Mouse (Mus musculus) hindbrain, embryonic 10.5 days (tissue): Measurements from ENCODE around the gene Gm5741. TPM values are rescaled to one million over a fixed set of nuclear protein-coding genes. Genes with fewer than 3 reads are reported as not detected.
A peak's percentile ranks its signal among the peaks of the same experiment; 100 is the strongest.

Experiments used
- DNase-seq: peaks from one replicate; pipeline ENCODE4 v3.0.0-alpha.2; 2017; ENCODE audit warnings: low spot score
- H3K27ac ChIP-seq: fragments of 300-500 bp; sonication (generic); 2 replicates; pipeline ENCODE4 v1.5.1; 2016; ENCODE audit warnings: mild to moderate bottlenecking, moderate library complexity
- H3K27me3 ChIP-seq: fragments of 300-500 bp; sonication (generic); 2 replicates; pipeline ENCODE4 v1.6.1; 2016; ENCODE audit warnings: mild to moderate bottlenecking; ENCODE audit not compliant: poor library complexity, insufficient read depth, severe bottlenecking
- H3K36me3 ChIP-seq: fragments of 300-500 bp; sonication (generic); 2 replicates; pipeline ENCODE4 v1.6.1; 2016; ENCODE audit warnings: mild to moderate bottlenecking, moderate library complexity
- H3K4me1 ChIP-seq: fragments of 300-500 bp; sonication (generic); replicated peaks from 2 replicates; pipeline ENCODE4 v1.6.1; 2016; ENCODE audit warnings: mild to moderate bottlenecking
- H3K4me3 ChIP-seq: fragments of 300-500 bp; sonication (generic); 2 replicates; pipeline ENCODE4 v1.5.1; 2016; ENCODE audit warnings: mild to moderate bottlenecking, moderate library complexity
- H3K9me3 ChIP-seq: fragments of 300-500 bp; sonication (generic); 2 replicates; pipeline ENCODE4 v1.6.1; 2016; ENCODE audit warnings: mild to moderate bottlenecking, moderate library complexity
- WGBS: fragments of 180-500 bp; shearing (Covaris S2); methylation state at CpG from one replicate; pipeline ENCODE4 v1.1.7; 2016; 5-methylcytosine and 5-hydroxymethylcytosine counted together
- polyA plus RNA-seq: library from polyadenylated mRNA; unstranded; fragments of >200 nt; fragmentation: Nextera tagmentation; extraction: Ambion mirVana; gene quantifications from 2 replicates; pipeline ENCODE4 v1.2.1, GENCODE M21; 2016

Gene Gm5741
- polyA plus RNA-seq, 1 experiment from 2014 or later: 1.0 TPM

GRCm38 (mm10) chr8:85071514-85072281 lies 3.9 kb upstream of the Gm5741 start, which contains the start of gene Dhps:
Dhps (plus strand) TSS chr8:85071757.
- WGBS: under 1% methylated on average over 68 of the region's 68 CpGs
- peaks cover 30% of the 10 kb centered on the region for H3K4me1 ChIP-seq

GRCm38 (mm10) chr8:85071041-85071440 lies 3.3 kb upstream of the Gm5741 start:
- Histone ChIP-seq H3K4me3 (peak overlapping the region; percentile 88), H3K27ac (peak overlapping the region; percentile 95), H3K36me3 (peaks cover 51% of the 10 kb centered on the region), H3K4me1 (peaks cover 30% of the 10 kb centered on the region), H3K27me3 (no peaks in the 10 kb centered on the region), H3K9me3 (no peaks in the 10 kb centered on the region)
- no peak for DNase-seq
- 88% methylated on average over 5 of the region's 5 CpGs for WGBS

More at GRCm38 (mm10) chr8:85071514-85072281, 3.9 kb upstream of the Gm5741 start, which contains the start of gene Dhps:
- Histone ChIP-seq H3K9me3 (no peaks in the 10 kb centered on the region), H3K4me3 (peak within 1 kb of the TSS; percentile 88), H3K36me3 (peaks cover 51% of the 10 kb centered on the region), H3K27me3 (no peaks in the 10 kb centered on the region), H3K27ac (peak within 1 kb of the TSS; percentile 95)
- peak; percentile 91 for DNase-seq

- Histone ChIP-seq H3K36me3 (peaks cover 53% of the 10 kb centered on the region), H3K4me1 (peaks cover 16% of the 10 kb centered on the region), H3K9me3 (no peaks in the 10 kb centered on the region), H3K4me3 (no peak overlapping the region), H3K27me3 (no peaks in the 10 kb centered on the region), H3K27ac (no peak overlapping the region)
- WGBS: 96% methylated on average over 2 of the region's 2 CpGs
- DNase-seq: no peak
Measured at GRCm38 (mm10) chr8:85067155-85067554, 627 bp downstream of the Gm5741 start.

GRCm38 (mm10) chr8:85065213-85065612 lies 2.6 kb downstream of the Gm5741 start:
- H3K27ac ChIP-seq: no peak overlapping the region
- WGBS: 57% methylated on average over 2 of the region's 2 CpGs
- H3K36me3 ChIP-seq: peaks cover 58% of the 10 kb centered on the region
- H3K27me3 ChIP-seq: no peaks in the 10 kb centered on the region
- no peak for DNase-seq
- no peaks in the 10 kb centered on the region for H3K9me3 ChIP-seq
- peaks cover 25% of the 10 kb centered on the region for H3K4me1 ChIP-seq
- H3K4me3 ChIP-seq: no peak overlapping the region

- Histone ChIP-seq H3K27me3 (no peaks in the 10 kb centered on the region), H3K4me3 (no peak overlapping the region), H3K27ac (no peak overlapping the region), H3K9me3 (no peaks in the 10 kb centered on the region), H3K4me1 (peaks cover 22% of the 10 kb centered on the region), H3K36me3 (peaks cover 55% of the 10 kb centered on the region)
- DNase-seq: no peak
- 95% methylated on average over 4 of the region's 4 CpGs for WGBS
Measured at GRCm38 (mm10) chr8:85062603-85063002, 5.2 kb downstream of the Gm5741 start.

- peaks cover 21% of the 10 kb centered on the region for H3K4me1 ChIP-seq
- H3K27me3 ChIP-seq: no peaks in the 10 kb centered on the region
- H3K9me3 ChIP-seq: no peaks in the 10 kb centered on the region
- H3K4me3 ChIP-seq: peak within 1 kb of the TSS; percentile 93
- H3K27ac ChIP-seq: peak within 1 kb of the TSS; percentile 80
- DNase-seq: peak; percentile 92
- H3K36me3 ChIP-seq: peaks cover 49% of the 10 kb centered on the region
- WGBS: under 1% methylated on average over 53 of the region's 53 CpGs
Measured at GRCm38 (mm10) chr8:85059879-85060616, 7.7 kb downstream of the Gm5741 start, which contains the start of gene Fbxw9. Fbxw9 (plus strand) TSS chr8:85060055.

- Histone ChIP-seq H3K27ac (no peak overlapping the region), H3K36me3 (peaks cover 55% of the 10 kb centered on the region)
Measured at GRCm38 (mm10) chr8:85057367-85057766, 10.4 kb downstream of the Gm5741 start.

GRCm38 (mm10) chr8:85043619-85044018 lies 24.2 kb downstream of the Gm5741 start:
- H3K27ac ChIP-seq: no peak overlapping the region
- peaks cover 5% of the 10 kb centered on the region for H3K4me1 ChIP-seq
- H3K36me3 ChIP-seq: peaks cover 92% of the 10 kb centered on the region
- 94% methylated on average over 6 of the region's 6 CpGs for WGBS
- H3K9me3 ChIP-seq: no peaks in the 10 kb centered on the region
- no peak for DNase-seq
- no peak overlapping the region for H3K4me3 ChIP-seq
- H3K27me3 ChIP-seq: no peaks in the 10 kb centered on the region

More at GRCm38 (mm10) chr8:85057367-85057766, 10.4 kb downstream of the Gm5741 start:
- Histone ChIP-seq H3K9me3 (no peaks in the 10 kb centered on the region), H3K4me1 (peaks cover 21% of the 10 kb centered on the region), H3K4me3 (no peak overlapping the region), H3K27me3 (no peaks in the 10 kb centered on the region)
- WGBS: 85% methylated on average over 7 of the region's 7 CpGs
- no peak for DNase-seq

- Histone ChIP-seq H3K4me1 (peaks cover 33% of the 10 kb centered on the region), H3K9me3 (no peaks in the 10 kb centered on the region), H3K36me3 (peaks cover 49% of the 10 kb centered on the region), H3K4me3 (peak overlapping the region; percentile 92), H3K27ac (peak overlapping the region; percentile 99), H3K27me3 (no peaks in the 10 kb centered on the region)
- peak; percentile 55 for DNase-seq
- WGBS: under 1% methylated on average over 57 of the region's 57 CpGs
Measured at GRCm38 (mm10) chr8:85037681-85038531, 29.9 kb downstream of the Gm5741 start.

GRCm38 (mm10) chr8:85037366-85037680 lies 30.5 kb downstream of the Gm5741 start:
- DNase-seq: no peak
- WGBS: under 1% methylated on average over 14 of the region's 14 CpGs

GRCm38 (mm10) chr8:85036718-85037365 lies 30.9 kb downstream of the Gm5741 start, which contains the start of gene Tnpo2:
Tnpo2 (plus strand) TSS chr8:85036915.
- peak within 1 kb of the TSS; percentile 99 for H3K27ac ChIP-seq
- peaks cover 49% of the 10 kb centered on the region for H3K36me3 ChIP-seq
- H3K27me3 ChIP-seq: no peaks in the 10 kb centered on the region
- peak; percentile 90 for DNase-seq
- no peaks in the 10 kb centered on the region for H3K9me3 ChIP-seq
- H3K4me3 ChIP-seq: peak within 1 kb of the TSS; percentile 92
- WGBS: under 1% methylated on average over 59 of the region's 59 CpGs
- peaks cover 33% of the 10 kb centered on the region for H3K4me1 ChIP-seq

More at GRCm38 (mm10) chr8:85037366-85037680, 30.5 kb downstream of the Gm5741 start:
- Histone ChIP-seq H3K9me3 (no peaks in the 10 kb centered on the region), H3K27me3 (no peaks in the 10 kb centered on the region), H3K27ac (peak overlapping the region; percentile 99), H3K4me1 (peaks cover 33% of the 10 kb centered on the region), H3K4me3 (peak overlapping the region; percentile 92), H3K36me3 (peaks cover 49% of the 10 kb centered on the region)

GRCm38 (mm10) chr8:85036381-85036717 lies 31.4 kb downstream of the Gm5741 start:
- under 1% methylated on average over 9 of the region's 9 CpGs for WGBS
- H3K4me3 ChIP-seq: peak overlapping the region; percentile 92
- no peaks in the 10 kb centered on the region for H3K9me3 ChIP-seq
- peak overlapping the region; percentile 99 for H3K27ac ChIP-seq
- DNase-seq: no peak
- peaks cover 49% of the 10 kb centered on the region for H3K36me3 ChIP-seq
- H3K27me3 ChIP-seq: no peaks in the 10 kb centered on the region
- H3K4me1 ChIP-seq: peaks cover 33% of the 10 kb centered on the region
